Mouse (Mus musculus): ENCODE measurements around the gene Gm12216. TPM values are rescaled to one million over a fixed set of nuclear protein-coding genes. Genes with fewer than 3 reads are reported as not detected.

The Gm12216 gene
- total RNA-seq, 2 experiments from 2014 or later, result 2.0 to 3.6 TPM

DNA sequence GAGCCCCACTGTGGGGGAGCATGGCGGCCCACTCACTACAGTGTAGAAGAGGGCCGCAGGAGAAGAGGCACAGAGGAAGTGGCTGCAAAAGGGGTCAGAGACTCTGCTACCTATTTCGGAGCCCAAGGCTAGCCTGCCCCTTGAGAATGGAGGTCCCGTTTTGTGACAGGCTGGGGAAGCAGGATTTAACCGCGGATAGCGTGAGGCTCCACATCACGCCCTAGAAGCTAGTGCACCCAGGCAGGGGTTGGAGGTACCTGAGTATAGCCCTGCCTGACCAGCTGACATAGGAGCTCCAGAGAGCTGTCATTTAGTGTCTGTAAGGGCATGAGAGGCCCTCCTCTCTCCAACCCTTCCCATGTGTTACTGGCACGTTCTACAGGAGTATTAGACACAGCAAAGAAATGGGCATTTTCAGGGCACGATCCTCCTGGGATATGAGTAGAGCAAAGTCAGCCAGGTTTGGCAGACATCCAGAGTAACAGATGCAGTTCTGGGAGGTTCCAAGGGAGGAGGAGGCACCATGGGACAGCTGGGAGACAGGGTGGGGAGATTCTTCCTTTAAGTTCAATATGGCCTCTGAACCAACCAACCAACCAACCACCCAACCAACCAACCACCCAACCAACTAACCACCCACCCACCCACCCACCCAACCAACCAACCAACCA is 60.9 kb downstream of the Gm12216 start:
- DNase-seq, result no peak
- intact Hi-C loops (cut with DNase I), result no loop called here

DNA sequence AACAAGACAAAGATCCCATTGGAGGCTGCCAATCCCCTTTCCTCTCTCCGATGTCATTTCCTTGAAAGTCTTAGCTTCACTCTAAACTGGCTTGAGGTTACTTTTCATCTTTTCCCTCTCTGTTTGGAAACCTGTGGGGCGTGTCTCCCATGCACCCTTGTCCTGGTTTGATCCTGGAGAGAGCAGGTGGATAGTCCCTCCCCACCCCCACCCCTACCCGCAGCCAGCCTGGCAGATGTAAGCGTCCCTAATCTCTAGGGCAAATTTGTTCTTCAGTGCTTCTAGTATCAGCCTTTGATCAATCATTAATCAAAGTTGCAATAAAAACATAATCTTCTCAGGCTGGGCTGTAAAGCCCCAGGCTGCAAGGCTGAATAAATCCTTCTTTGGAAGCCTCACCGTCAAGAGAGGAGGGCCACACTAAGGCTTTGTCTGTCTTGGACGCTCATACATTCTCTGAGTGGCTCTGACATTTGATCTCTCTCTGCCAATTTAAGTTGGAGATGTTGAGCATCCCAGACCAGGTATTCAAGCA is 61.6 kb downstream of the Gm12216 start:
- DNase-seq, result no peak
- intact Hi-C loops (cut with DNase I), result no loop called here

DNA sequence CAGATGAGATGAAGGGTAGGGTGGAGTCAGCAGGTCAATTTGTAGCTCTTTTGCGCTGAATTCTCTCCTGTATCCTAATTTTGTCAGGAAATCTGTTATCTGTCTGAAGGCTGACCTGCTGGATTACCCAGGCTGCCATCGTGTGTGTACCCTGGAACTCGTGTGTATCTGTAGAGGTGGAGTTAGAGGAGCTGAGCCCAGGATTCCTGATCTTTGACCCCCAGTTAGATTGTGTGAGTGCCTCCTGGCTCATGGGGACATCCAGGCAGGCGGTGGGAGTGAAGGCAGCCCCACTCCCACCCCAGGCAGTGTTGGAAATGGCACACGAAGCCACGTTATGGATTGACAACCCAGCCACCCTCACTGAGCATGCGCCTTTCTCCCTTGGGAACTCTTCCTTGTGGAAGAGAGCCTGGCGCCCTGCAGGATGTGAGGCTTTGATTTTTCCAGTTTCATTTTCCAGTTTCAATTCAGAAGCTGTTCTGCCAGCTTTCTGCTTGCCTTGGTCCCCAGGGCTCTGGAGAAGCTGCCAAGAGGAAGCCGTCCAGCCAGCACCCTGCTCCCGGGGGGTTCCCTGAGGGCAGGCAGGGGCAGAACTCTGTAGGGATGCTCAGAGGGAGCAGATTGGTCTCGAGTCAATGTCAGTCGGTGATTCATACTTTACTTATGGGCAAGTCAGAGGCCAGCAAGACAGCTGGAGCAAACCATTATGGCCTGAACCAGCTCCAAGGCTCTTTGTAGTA is 62.5 kb downstream of the Gm12216 start:
- peak; percentile 59 to 72 for DNase-seq
- intact Hi-C loops (cut with DNase I), result no loop called here

DNA sequence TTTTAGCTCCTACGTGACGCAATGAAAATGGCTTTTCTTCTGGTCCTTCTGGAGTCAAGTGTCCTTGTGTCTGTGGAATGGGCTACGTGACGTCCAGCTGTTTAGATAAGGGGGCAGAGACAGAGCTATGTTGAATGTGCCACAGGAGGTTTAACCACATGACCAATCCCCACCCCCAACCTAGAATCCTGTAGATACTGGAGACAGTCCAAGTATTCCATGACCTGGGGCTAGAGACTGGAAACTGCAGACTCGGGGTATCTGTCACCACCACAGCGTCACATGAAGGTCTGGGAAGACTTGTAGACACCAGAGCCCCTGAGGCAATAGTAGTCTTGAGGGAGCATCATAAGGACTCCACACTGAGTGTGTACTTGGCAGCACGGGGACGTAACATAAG is 63.2 kb downstream of the Gm12216 start:
- intact Hi-C loops (cut with DNase I), result no loop called here

DNA sequence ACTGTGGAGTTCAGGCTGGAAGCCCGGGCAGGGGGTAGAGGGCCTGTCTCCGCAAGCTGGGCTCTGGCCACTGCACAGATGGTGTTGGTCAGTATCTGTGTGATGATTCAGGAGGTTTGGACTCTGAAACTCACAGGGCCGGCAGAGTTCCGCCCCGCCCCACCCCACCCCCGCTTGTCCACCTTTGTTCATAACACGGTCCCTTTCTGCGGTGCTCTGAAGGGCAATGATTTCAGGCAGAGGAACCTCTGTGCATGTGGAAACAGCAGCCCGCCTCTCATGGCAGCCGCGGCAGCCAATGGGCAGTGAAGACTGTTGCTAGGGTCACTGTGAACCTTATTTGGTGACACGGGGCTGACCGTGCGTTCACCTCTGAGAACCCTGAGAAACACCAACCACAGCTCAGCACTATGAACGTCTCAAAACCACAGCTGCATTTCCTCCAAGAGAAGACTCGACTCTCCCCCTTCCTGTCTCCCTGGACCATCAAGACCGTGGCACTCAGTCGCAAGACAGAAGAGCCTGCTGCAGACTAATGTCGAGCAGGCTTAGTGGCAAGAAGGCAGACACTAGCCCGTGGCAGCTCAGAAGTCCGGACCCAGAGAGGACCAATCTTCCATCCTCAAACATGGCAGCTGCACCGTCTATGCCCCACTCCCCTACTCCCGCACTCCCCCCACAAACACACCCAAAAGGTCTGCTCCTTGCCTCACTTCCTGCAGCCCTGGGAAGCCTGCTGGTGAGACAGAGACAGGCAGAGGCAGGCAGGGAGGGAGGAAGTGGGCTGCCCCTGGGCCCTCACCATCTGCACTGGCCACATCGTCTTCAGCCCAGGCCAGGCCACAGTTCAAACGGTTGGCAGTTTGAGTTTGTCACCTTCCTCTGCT is 64.1 kb downstream of the Gm12216 start:
- intact Hi-C loops (cut with DNase I), result no loop called here
- peak; percentile 40 to 44 for DNase-seq

More for the DNA sequence above, 63.2 kb downstream of the Gm12216 start:
- no peak for DNase-seq

DNA sequence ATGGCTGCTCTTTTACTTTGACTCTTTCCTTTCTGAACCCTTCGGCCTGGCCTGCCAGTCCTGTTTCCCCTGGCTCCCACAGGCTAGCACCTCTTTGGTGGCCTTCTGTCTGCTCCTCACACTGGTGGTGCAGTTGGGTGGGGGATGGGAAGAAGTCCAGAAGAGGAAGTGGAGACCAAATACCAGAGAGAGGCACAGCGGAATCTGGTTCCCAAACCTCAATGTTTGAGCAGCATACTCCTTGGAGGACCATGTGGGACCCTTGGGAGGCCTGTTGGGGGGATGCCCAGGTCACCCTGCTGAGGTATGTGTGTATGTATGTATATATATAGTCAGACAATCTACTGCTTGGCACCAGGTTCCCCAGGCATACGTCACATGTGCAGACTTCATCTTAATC is 65.0 kb downstream of the Gm12216 start:
- intact Hi-C loops (cut with DNase I), result no loop called here
- peak in 1 of 2 experiments; percentile 39 for DNase-seq

DNA sequence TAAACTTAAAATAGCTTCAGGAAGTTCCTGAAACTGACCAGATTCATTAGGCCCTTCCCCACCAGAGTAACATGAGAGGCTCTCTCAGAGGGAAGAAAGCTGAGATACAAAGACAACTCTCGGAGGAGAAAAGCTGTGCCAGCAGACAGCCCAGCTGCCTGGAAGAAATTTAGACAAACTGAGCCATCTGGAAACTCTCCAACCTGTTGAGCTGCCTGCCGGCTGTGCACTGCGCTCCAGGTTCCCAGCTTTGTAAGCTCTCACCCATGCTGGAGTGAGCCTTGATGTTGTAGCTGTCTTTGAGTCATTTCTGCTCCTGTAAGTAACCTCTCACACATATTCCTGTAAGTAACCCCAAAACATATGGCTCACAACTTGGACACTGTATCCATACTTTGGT is 66.1 kb downstream of the Gm12216 start:
- intact Hi-C loops (cut with DNase I), result no loop called here
- peak in 1 of 2 experiments; percentile 56 for DNase-seq

DNA sequence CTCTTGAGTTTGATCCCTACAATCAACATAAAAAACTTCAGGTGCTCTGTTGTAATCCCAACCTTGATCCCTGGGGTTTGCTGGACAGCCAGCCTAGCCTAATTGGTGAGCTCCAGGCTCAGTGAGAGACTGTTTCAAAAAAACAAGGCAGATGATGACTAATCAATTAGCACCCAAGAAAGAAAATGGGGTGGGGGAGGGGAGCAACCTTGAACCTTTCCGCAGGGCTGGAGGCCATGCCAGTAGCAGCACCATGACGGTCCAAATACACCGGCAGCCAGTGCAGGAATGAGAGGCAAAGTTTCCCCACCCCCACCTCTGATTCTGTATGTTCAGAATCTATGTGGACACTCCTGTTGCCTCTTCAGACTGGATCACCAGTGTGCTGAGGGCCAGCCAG is 69.8 kb downstream of the Gm12216 start:
- no peak for DNase-seq
- intact Hi-C loops (cut with DNase I), result no loop called here

DNA sequence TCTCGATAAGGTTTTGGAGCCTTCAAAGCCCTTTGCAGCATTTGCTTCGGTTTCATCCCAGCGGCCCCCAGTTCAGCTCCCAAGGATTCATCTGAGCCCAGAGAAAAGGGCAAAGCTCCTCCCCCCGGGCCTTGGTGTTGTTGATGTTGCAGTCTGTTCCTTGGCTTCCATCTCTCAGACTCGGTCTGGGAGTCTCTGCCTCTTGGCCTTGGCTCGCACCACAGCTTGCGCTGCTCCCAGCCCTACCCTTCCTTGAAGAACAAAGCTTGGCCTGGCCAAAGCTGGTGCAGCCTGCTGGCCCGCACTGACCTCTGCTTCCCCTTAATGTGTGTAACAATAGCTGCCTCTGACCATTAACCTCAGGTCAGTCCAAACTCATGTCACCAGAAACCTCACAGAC is 70.9 kb downstream of the Gm12216 start:
- intact Hi-C loops (cut with DNase I), result no loop called here

DNA sequence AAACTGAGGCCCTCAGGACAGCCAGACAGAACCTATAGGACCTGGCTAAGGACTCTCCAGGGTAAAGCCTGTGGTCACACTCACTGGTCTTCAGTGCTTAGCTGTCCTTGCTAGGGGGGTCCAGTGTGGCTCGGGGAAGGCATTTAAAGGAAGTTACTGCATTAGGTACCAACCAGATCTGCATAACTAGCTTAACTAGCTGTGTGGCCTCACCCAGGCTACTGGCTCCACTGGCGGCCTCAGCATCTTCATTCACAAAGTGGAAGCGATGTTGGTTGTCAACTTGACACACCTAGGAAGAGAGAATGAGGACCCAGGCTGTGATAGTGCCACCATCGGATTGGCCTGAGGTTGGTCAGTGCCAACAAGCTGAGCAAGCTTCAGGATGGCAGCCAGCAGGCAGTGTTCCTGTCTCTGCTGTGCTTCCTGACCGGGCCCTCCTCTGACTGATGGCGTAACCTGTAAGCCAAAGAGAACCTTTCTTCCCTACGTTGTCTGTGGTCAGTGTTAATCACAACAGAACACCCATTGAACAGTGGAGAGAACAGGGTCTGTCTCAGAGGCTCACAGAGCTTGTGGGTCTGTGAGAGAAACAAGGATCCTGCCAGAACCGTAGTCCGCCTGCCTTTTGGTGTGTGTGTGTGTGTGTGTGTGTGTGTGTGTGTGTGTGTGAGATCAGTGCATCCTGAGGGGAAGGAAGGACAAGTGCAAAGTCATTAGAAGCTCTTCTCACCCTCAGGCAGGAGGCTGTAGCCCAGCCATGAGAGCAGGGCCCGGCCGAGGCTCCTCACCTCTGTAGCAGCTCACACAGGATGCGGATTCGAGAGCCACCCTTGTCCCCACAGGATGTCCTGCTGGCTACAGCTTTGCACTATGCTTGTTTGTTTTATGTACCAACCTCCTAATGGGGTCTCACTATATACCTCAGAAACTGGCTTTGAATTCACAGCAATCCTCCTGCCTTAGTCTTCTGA is 72.7 kb downstream of the Gm12216 start:
- intact Hi-C loops (cut with DNase I), result no loop called here
- peak in 1 of 2 experiments; percentile 46 for DNase-seq

More for the DNA sequence above, 70.9 kb downstream of the Gm12216 start:
- peak; percentile 69 to 70 for DNase-seq

DNA sequence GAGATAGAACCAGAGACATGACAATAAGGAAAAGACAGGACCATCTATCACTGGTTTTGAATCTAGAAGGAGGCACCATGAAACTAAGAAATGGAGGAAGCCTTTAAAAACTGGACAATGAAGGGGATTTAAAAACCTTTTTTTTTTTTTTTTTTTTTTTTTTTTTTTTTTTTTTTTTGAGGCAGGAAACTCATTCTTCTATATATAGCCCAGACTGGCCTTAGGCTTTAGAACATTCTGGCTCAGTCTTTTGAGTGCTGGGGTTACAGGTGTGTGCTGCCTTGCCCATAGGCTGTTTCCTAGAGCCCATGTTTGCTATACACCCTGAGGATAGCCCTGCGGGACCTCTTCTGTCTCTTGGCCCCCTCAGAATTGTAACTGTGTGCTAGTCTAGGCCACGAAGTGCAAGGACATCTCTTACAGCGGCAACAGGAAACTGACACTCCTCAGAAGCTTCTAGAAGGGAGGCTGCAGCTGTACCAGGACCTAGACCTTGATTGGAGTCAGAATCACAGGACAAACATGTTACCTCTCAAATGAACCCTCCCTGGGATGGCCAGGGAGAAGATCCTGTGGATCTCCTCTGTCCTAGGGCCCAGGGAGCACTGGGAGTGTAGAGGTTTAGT is 73.6 kb downstream of the Gm12216 start:
- no peak for DNase-seq
- intact Hi-C loops (cut with DNase I), result loop anchor here (2.0 kb wide), 1 partner anchor 15 kb away; the partner anchor contains the start of gene Irf1

DNA sequence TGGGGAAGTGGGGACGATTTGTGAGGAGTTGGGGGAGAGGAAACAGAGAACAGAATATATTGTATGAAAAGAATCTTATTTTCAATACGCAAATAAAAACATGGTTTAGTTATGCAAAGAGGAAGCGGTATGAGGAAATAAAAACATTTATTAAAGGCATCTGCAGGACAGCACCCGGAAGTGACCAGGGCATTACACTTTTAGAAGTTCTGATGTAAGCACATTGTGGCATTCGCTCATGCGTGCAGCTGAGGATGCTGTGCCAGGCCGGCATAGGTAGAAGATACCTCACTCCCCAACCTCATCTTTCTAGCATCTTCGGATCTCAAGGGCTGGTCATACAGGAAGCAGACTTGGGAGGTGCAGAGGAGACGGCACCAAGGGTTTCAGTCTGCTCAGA is 75.8 kb downstream of the Gm12216 start:
- intact Hi-C loops (cut with DNase I), result no loop called here
- DNase-seq, result no peak

DNA sequence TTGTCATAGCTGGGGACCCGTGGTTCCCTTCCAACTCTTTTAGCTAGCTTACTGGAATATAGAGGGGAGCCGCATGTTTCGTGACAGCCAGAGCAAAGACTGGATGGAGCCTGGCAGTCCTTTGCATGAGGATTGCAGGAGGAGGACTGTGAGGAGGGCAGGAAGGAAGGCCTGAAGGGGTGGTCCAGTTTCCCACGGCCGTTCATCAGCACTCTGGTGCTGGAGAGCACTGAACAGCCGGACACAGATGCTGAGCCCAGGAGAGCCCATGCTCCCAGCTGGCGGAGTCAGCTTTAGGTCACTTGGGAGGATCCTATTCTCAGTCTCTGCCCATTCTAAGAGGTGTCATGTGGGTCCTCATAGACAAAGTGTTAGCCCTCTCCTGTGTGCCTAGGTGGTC is 77.1 kb downstream of the Gm12216 start:
- intact Hi-C loops (cut with DNase I), result no loop called here
- peak in 1 of 2 experiments; percentile 60 for DNase-seq

DNA sequence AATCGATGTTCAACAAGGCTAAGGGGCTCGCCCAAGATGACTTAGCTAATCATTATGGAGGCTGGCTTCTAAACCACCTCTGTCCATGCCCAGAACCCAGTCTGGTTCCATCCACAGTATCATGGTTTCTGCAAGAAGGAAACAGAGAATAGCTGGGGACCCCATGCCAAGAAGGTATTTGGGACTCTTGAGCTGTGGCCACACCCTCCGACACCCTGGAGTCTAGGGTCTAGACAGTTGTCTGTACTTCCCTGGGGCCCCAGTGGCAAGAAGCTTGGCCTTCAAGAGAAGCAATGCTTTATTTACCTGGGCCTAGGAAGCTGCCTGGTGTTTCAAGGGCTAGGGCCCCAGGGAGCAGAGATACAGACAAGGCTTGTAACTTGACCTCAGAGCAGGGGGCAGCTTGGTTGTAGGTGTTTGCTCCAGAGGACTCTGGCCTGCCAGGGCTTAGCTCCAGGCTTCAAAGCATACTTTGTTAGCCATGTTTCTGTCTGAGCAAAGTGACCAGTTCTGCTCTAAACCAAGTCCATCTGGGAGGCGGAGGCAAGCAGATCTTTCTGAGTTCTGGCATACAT is 77.8 kb downstream of the Gm12216 start:
- intact Hi-C loops (cut with DNase I), result no loop called here
- no peak for DNase-seq

DNA sequence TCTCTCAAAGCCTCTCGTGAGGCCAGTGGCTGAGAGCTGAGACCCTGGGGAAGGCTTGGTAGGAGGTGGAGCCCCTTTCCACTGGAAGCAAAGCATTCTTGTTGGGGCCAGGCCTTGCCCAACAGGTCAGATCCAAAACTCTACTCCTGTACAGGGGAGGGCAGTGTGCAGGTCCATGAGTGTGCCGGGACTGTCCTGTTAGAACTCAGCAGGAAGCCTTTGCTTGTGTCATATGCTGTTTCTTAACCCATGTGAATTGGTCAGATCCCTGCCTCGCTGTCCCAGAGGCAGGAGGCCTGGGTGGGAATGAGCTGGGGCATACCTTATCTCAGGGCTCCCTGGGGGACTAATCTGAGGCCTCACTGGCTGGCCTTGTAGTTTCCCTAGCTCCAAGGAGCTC is 78.8 kb downstream of the Gm12216 start:
- DNase-seq, result no peak
- intact Hi-C loops (cut with DNase I), result no loop called here

DNA sequence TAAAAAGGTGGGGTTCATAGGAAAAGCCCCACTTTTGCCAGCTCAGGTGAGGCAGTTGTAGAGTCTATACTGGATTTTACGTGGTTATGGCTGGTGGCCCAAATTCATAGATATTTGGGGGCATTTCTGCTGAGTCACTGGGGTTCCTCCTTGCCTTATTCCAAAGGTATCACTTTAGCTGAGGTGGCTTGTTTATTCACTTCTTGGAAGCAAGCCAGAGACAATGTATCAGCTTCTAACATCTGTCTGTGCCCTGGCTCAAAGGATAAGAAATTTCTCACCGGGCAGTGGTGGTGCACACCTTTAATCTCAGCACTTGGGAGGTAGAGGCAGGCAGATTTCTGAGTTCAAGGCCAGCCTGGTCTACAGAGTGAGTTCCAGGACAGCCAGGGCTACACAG is 79.2 kb downstream of the Gm12216 start:
- intact Hi-C loops (cut with DNase I), result no loop called here
- no peak for DNase-seq

DNA sequence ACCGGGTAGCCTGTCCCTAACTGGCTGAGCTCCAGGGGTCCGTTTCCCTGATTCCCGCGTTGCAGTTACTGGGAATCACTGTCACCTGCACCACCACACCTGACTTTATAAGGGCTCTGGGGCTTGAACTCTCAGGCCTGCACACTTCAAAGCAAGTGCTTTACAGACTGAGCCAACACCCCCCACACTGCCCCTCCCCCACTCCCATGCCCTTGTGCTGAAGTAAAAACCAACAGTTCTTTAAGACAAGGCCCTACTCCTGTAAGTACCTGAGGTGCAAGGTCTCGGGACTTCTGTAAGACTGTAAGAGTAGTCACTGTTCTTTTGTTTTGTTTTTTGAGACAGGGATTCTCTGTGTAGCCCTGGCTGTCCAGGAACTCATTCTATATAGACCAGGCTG is 80.6 kb downstream of the Gm12216 start:
- no peak for DNase-seq
- intact Hi-C loops (cut with DNase I), result no loop called here

DNA sequence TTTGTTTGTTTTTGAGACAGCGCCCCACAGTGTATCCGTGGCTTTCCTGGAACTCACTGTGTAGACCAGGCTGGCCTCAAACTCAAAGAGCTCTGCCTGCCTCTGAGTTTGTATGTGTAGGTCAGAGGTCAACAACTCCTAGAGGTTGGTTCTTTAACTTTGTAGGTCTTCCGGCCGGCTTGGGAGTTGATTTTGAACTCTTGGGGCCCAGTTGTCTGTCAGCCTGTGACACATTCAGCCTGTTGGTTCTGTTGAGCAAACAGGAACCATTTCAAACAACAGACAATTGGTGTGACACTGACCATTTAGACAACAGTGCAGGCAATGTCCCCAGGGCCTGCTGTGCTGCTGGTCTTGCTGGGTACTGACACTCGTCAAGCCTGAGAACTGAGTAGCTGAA is 81.3 kb downstream of the Gm12216 start:
- intact Hi-C loops (cut with DNase I), result no loop called here
- DNase-seq, result no peak

Measured in heart, postnatal 14 days (tissue).